Mouse (Mus musculus): ENCODE measurements at regions not wholly inside any gene's neighbourhood (a gene's known extent, or its start where the extent isn't known, plus 50 kb on each side); places are given as distances from the start of the nearest gene placed in this dataset.

DNA sequence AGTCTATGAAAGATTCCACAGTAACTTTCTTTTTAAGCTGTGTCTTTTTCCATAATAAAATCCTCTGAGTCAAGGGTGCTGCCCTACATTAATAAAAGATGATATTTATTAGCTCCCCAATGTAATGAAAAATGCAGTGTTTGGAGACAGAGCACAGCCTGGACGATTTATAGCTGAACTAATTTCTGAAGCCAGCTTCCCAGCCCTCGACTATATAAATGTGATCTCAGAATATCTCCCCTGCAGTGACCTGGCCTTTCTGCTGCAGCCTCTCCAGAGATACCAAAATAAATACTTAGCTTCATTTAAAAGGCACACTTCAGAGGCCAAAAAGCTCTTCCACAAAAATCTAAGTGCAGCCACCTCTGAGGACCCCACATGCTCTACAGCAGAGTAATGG, 534.7 kb downstream of the Zfp619 start:
- no peaks in the 10 kb centered on the region for H3K9me3 ChIP-seq
- H3K36me3 ChIP-seq, result no peaks in the 10 kb centered on the region
- H3K4me1 ChIP-seq, result no peaks in the 10 kb centered on the region
- no peak overlapping the region for H3K4me3 ChIP-seq
- H3K27me3 ChIP-seq (replicated peaks), result no peaks in the 10 kb centered on the region
- 50% methylated on average over 2 of the region's 2 CpGs for WGBS
- no peak overlapping the region for H3K27ac ChIP-seq (replicated peaks)
- H3K4me2 ChIP-seq, result no peak overlapping the region
- H3K9ac ChIP-seq, result no peak overlapping the region
- no peak for ATAC-seq (ENCODE audit: extremely low read depth, insufficient number of reproducible peaks, low FRiP score, low TSS enrichment)

- Histone ChIP-seq H3K36me3 (no peaks in the 10 kb centered on the region), H3K9me3 (0 out of 2 replicates have a peak, but pooled peaks cover 3% of the 10 kb centered on the region), H3K4me3 (no peak overlapping the region), H3K4me2 (no peak overlapping the region), H3K27me3 (replicated peaks) (no peaks in the 10 kb centered on the region), H3K4me1 (no peaks in the 10 kb centered on the region), H3K27ac (replicated peaks) (no peak overlapping the region), H3K9ac (no peak overlapping the region)
- WGBS, result 55% methylated on average over 4 of the region's 4 CpGs
- ATAC-seq (ENCODE audit: extremely low read depth, insufficient number of reproducible peaks, low FRiP score, low TSS enrichment), result no peak
Measured at GRCm38 (mm10) chr7:40058836-40059235, 541.3 kb downstream of the Zfp619 start.

DNA sequence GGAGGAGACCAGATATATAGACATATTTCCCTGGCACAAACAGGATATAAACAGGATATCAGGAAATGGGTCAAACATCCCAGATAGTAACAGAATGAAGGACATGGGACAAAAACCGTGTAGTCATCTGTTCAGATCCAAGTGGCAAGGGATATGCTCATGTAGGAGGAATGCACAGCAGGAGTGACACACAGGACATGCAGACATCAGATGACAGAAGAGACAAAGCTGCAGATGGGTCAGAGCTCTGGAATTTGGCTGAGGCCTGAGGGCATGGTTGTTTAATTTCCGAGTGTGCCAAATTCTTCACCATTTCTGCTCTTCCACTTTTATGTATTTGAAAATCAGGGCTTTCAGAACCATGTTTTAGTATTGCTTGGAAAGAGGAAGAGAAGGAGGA, 547.1 kb downstream of the Zfp619 start:
- no peak overlapping the region for H3K4me2 ChIP-seq
- WGBS, result 30% methylated on average over 2 of the region's 2 CpGs

GRCm38 (mm10) chr7:40065526-40065925, 548.0 kb downstream of the Zfp619 start:
- Histone ChIP-seq H3K36me3 (no peaks in the 10 kb centered on the region), H3K9me3 (0 out of 2 replicates have a peak, but pooled peaks cover 3% of the 10 kb centered on the region), H3K4me3 (no peak overlapping the region), H3K27ac (replicated peaks) (no peak overlapping the region), H3K4me2 (no peak overlapping the region), H3K9ac (no peak overlapping the region), H3K27me3 (replicated peaks) (no peaks in the 10 kb centered on the region), H3K4me1 (no peaks in the 10 kb centered on the region)
- WGBS, result 35% methylated on average over 6 of the region's 6 CpGs
- ATAC-seq (ENCODE audit: extremely low read depth, insufficient number of reproducible peaks, low FRiP score, low TSS enrichment), result no peak

More for the DNA sequence above, 547.1 kb downstream of the Zfp619 start:
- Histone ChIP-seq H3K27ac (replicated peaks) (no peak overlapping the region), H3K4me3 (no peak overlapping the region), H3K9ac (no peak overlapping the region), H3K36me3 (no peaks in the 10 kb centered on the region), H3K27me3 (replicated peaks) (no peaks in the 10 kb centered on the region), H3K9me3 (0 out of 2 replicates have a peak, but pooled peaks cover 3% of the 10 kb centered on the region), H3K4me1 (no peaks in the 10 kb centered on the region)
- ATAC-seq (ENCODE audit: extremely low read depth, insufficient number of reproducible peaks, low FRiP score, low TSS enrichment), result no peak

GRCm38 (mm10) chr7:40067378-40067777, 549.8 kb downstream of the Zfp619 start:
- Histone ChIP-seq H3K36me3 (no peaks in the 10 kb centered on the region), H3K4me3 (no peak overlapping the region), H3K4me1 (no peaks in the 10 kb centered on the region), H3K4me2 (no peak overlapping the region), H3K9me3 (no peaks in the 10 kb centered on the region), H3K9ac (no peak overlapping the region), H3K27me3 (replicated peaks) (no peaks in the 10 kb centered on the region), H3K27ac (replicated peaks) (no peak overlapping the region)
- WGBS, result 41% methylated on average over 1 of the region's 1 CpGs
- no peak for ATAC-seq (ENCODE audit: extremely low read depth, insufficient number of reproducible peaks, low FRiP score, low TSS enrichment)

DNA sequence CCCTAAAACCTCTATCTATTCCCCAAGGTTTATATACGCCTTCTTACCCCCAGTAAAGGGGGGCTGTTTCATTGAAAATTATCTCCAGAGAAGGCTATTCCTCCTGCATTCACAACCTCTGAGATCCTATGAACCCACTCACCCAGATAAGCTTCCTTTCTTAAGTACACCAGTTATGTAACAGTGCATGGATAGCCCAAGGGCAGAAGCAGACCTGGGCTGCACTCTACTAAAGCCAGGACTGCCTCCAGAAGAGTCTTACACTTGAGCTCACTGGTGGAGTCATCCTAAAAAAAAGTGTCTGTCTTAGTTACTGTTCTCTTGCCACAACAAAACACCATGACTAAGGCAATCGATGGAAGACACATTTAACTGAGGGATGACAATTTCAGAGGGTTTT, 553.7 kb downstream of the Zfp619 start:
- Histone ChIP-seq H3K9ac (no peak overlapping the region), H3K9me3 (no peaks in the 10 kb centered on the region), H3K36me3 (no peaks in the 10 kb centered on the region), H3K4me2 (no peak overlapping the region), H3K27ac (replicated peaks) (no peak overlapping the region), H3K4me1 (no peaks in the 10 kb centered on the region), H3K4me3 (no peak overlapping the region), H3K27me3 (replicated peaks) (no peaks in the 10 kb centered on the region)
- 70% methylated on average over 2 of the region's 2 CpGs for WGBS
- no peak for ATAC-seq (ENCODE audit: extremely low read depth, insufficient number of reproducible peaks, low FRiP score, low TSS enrichment)

GRCm38 (mm10) chr7:40072478-40072877, 554.9 kb downstream of the Zfp619 start:
- no peak for ATAC-seq (ENCODE audit: extremely low read depth, insufficient number of reproducible peaks, low FRiP score, low TSS enrichment)

DNA sequence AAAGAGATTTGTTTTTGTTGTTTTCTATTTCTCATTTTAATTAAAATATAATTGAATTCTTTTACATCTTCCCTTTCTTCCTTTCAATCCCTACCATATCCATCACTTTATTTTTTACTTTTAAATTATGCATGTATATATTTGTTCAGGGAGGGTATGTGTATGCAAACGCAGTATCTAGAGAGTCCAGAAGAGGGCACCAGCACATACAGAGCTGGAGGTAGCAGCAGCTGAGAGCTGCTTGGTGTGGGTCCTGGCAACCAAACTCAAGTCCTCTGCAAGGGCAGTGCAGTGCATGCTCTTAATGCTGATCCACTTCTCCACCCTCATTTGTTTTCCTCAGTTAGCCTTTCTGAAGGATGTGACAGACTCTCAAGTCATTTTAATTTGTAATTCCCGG, 568.7 kb downstream of the Zfp619 start:
- H3K27ac ChIP-seq (replicated peaks), result no peak overlapping the region
- 44% methylated on average over 2 of the region's 2 CpGs for WGBS
- H3K9me3 ChIP-seq, result no peaks in the 10 kb centered on the region
- H3K9ac ChIP-seq, result no peak overlapping the region
- no peak overlapping the region for H3K4me3 ChIP-seq
- no peak for ATAC-seq (ENCODE audit: extremely low read depth, insufficient number of reproducible peaks, low FRiP score, low TSS enrichment)
- H3K4me1 ChIP-seq, result no peaks in the 10 kb centered on the region
- H3K4me2 ChIP-seq, result no peak overlapping the region
- no peaks in the 10 kb centered on the region for H3K36me3 ChIP-seq
- H3K27me3 ChIP-seq (replicated peaks), result no peaks in the 10 kb centered on the region

More at GRCm38 (mm10) chr7:40072478-40072877, 554.9 kb downstream of the Zfp619 start:
- Histone ChIP-seq H3K9ac (no peak overlapping the region), H3K27me3 (replicated peaks) (no peaks in the 10 kb centered on the region), H3K4me3 (no peak overlapping the region), H3K27ac (replicated peaks) (no peak overlapping the region), H3K9me3 (no peaks in the 10 kb centered on the region), H3K4me2 (no peak overlapping the region), H3K4me1 (no peaks in the 10 kb centered on the region), H3K36me3 (no peaks in the 10 kb centered on the region)
- 71% methylated on average over 1 of the region's 1 CpGs for WGBS

DNA sequence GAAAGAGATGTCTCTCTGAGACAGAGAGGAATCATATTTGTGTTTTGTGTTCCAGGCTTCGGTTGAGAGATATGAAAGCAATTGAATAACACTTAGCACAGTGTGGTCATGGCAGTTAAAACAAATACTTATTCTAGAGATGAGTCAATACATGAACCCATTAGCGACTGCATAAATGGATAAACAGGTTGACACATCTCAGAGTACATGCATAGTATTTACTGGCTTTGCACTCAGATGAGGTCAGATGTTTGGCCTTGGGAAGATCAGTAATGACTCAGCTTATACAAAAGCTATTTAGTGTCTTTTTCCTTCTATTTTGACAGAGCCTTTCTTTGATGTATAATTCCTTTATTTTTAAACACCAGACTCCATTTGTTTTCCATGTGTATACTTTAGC, 579.5 kb downstream of the Zfp619 start:
- no peaks in the 10 kb centered on the region for H3K36me3 ChIP-seq

GRCm38 (mm10) chr7:40103057-40103945, 585.7 kb downstream of the Zfp619 start:
- no peaks in the 10 kb centered on the region for H3K27me3 ChIP-seq (replicated peaks)
- H3K4me3 ChIP-seq, result no peak overlapping the region
- H3K9ac ChIP-seq, result no peak overlapping the region
- no peak overlapping the region for H3K27ac ChIP-seq (replicated peaks)
- H3K9me3 ChIP-seq, result no peaks in the 10 kb centered on the region
- no peak for ATAC-seq (ENCODE audit: extremely low read depth, insufficient number of reproducible peaks, low FRiP score, low TSS enrichment)
- no peaks in the 10 kb centered on the region for H3K4me1 ChIP-seq
- H3K4me2 ChIP-seq, result no peak overlapping the region
- H3K36me3 ChIP-seq, result no peaks in the 10 kb centered on the region
- WGBS, result 69% methylated on average over 7 of the region's 7 CpGs

More for the DNA sequence above, 579.5 kb downstream of the Zfp619 start:
- no peaks in the 10 kb centered on the region for H3K9me3 ChIP-seq
- no peak overlapping the region for H3K4me3 ChIP-seq
- H3K27me3 ChIP-seq (replicated peaks), result no peaks in the 10 kb centered on the region
- H3K9ac ChIP-seq, result no peak overlapping the region
- no peaks in the 10 kb centered on the region for H3K4me1 ChIP-seq
- no peak overlapping the region for H3K27ac ChIP-seq (replicated peaks)
- 68% methylated on average over 2 of the region's 2 CpGs for WGBS
- ATAC-seq (ENCODE audit: extremely low read depth, insufficient number of reproducible peaks, low FRiP score, low TSS enrichment), result no peak
- H3K4me2 ChIP-seq, result no peak overlapping the region

- Histone ChIP-seq H3K9ac (no peak overlapping the region), H3K4me1 (no peaks in the 10 kb centered on the region), H3K36me3 (no peaks in the 10 kb centered on the region), H3K27ac (replicated peaks) (no peak overlapping the region), H3K4me2 (no peak overlapping the region), H3K9me3 (no peaks in the 10 kb centered on the region; the same call in 1 of the 2 replicates), H3K4me3 (no peak overlapping the region), H3K27me3 (replicated peaks) (no peaks in the 10 kb centered on the region)
- WGBS, result 56% methylated on average over 4 of the region's 4 CpGs
- no peak for ATAC-seq (ENCODE audit: extremely low read depth, insufficient number of reproducible peaks, low FRiP score, low TSS enrichment)
Measured at GRCm38 (mm10) chr7:40142906-40143305, 625.3 kb downstream of the Zfp619 start.

DNA sequence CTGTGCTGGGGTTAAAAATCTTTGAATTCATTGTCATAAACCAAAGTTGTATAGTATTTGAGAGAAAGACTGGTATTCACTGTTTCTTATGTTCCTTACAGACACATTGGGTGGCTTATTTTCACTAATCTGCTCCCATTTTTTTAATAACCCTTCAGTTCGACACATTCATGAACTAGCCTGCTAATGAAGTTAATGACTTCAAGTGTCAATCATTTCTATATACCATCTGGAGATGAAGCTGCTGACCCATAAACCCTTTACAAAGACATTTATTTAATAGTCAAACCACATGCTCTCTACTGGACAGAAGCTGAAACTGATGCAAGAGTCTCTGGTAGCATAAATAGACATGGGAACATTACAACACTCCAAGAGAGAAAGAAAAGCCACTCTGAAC, 626.9 kb downstream of the Zfp619 start:
- Histone ChIP-seq H3K4me2 (no peak overlapping the region), H3K4me1 (no peaks in the 10 kb centered on the region), H3K9ac (no peak overlapping the region), H3K27ac (replicated peaks) (no peak overlapping the region), H3K36me3 (no peaks in the 10 kb centered on the region), H3K4me3 (no peak overlapping the region), H3K9me3 (no peaks in the 10 kb centered on the region; the same call in 1 of the 2 replicates), H3K27me3 (replicated peaks) (no peaks in the 10 kb centered on the region)
- ATAC-seq (ENCODE audit: extremely low read depth, insufficient number of reproducible peaks, low FRiP score, low TSS enrichment), result no peak
- 75% methylated on average over 1 of the region's 1 CpGs for WGBS
